In the genomic region with DNA sequence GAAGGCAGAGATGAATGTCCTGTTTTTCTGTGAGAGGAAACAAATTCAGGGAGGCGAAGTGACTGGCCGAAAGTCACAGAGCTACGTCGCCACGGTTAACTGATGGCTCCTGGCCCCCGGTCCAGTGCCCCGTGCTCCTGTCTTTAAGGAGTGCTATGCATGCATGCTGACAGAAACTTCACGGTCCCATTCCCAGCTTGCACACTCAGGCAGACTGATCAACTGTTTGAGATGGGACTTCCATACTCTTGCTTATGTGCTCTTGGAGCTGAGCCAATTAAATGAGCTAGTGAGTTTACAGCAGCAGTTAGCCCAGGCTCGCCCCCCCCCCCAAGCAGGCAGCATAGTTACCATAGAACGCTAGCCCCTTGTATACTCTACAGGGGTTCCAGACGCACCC, we compare ENCODE assay signal across 13 mouse cellular contexts. TPM values are rescaled to one million over a fixed set of nuclear protein-coding genes. Genes with fewer than 3 reads are reported as not detected.
DNase-seq lines count a peak whose midpoint lies in the region; ATAC-seq and TF ChIP-seq lines count a peak whose summit lies in the region.
"Had no signal": no experiment of that assay in that cellular context is flagged by ENCODE, and none has a peak within 500 bp of the region (broad histone marks: within the 10 kb centered on the region; RNA-seq: fewer than 3 reads in every experiment).

No protein-coding gene starts in this region.

- H3K4me1 ChIP-seq in kidney, embryonic 16.5 days (ENCODE audit: insufficient read depth, low read length), result peaks cover 70% of the 10 kb centered on the region
- peaks cover 25% of the 10 kb centered on the region for H3K4me1 ChIP-seq in embryonic facial prominence, embryonic 11.5 days (ENCODE audit: control insufficient read depth, insufficient read depth, low read length)
- H3K4me1 ChIP-seq in limb, embryonic 14.5 days (ENCODE audit: control insufficient read depth, insufficient read depth, low read length), result peaks cover 64% of the 10 kb centered on the region

- no peaks in the 10 kb centered on the region for H3K27me3 ChIP-seq in kidney, embryonic 16.5 days (ENCODE audit: insufficient read depth, low read length)
- no peaks in the 10 kb centered on the region for H3K27me3 ChIP-seq in embryonic facial prominence, embryonic 11.5 days (ENCODE audit: control insufficient read depth, insufficient read depth, low read length)
- no peaks in the 10 kb centered on the region for H3K27me3 ChIP-seq in limb, embryonic 14.5 days (ENCODE audit: control insufficient read depth, insufficient read depth, low read length)

- no peaks in the 10 kb centered on the region for H3K36me3 ChIP-seq in kidney, embryonic 16.5 days (ENCODE audit: insufficient read depth, low read length)
- H3K36me3 ChIP-seq in embryonic facial prominence, embryonic 11.5 days (replicated peaks; ENCODE audit: control insufficient read depth, insufficient read depth, low read depth, low read length), result no peaks in the 10 kb centered on the region
- H3K36me3 ChIP-seq in limb, embryonic 14.5 days (ENCODE audit: control insufficient read depth, insufficient read depth, low read length), result peaks cover 3% of the 10 kb centered on the region; the same call in 1 of the 2 replicates

- peak overlapping the region; percentile 93 for H3K27ac ChIP-seq in kidney, embryonic 16.5 days (ENCODE audit: low read length)
- H3K27ac ChIP-seq in embryonic facial prominence, embryonic 11.5 days (replicated peaks; ENCODE audit: low read depth, low read length), result peak overlapping the region; percentile 28; the same call in 1 of the 2 replicates
- peak overlapping the region; percentile 81 for H3K27ac ChIP-seq in limb, embryonic 14.5 days (replicated peaks; ENCODE audit: low read depth, low read length)

- H3K4me2 ChIP-seq in kidney, embryonic 16.5 days (replicated peaks; ENCODE audit: low read depth, low read length), result peak overlapping the region; percentile 24; the same call in 1 of the 2 replicates
- H3K4me2 ChIP-seq in embryonic facial prominence, embryonic 11.5 days (ENCODE audit: low read depth, low read length), result no peak overlapping the region
- H3K4me2 ChIP-seq in limb, embryonic 14.5 days (replicated peaks; ENCODE audit: low read depth, low read length, severe bottlenecking), result no peak overlapping the region

- H3K9ac ChIP-seq in kidney, embryonic 16.5 days (replicated peaks; ENCODE audit: low read length), result no peak overlapping the region
- H3K9ac ChIP-seq in embryonic facial prominence, embryonic 11.5 days (replicated peaks; ENCODE audit: low read length), result no peak overlapping the region
- H3K9ac ChIP-seq in limb, embryonic 14.5 days (ENCODE audit: low read depth, low read length, severe bottlenecking), result no peak overlapping the region

- DNase-seq in embryo, embryonic 10.5 days (ENCODE audit: low spot score), result peak; percentile 45
- DNase-seq in embryo, embryonic 9.5 days (ENCODE audit: extremely low spot score), result no peak
- no peak for DNase-seq in kidney, adult 8-10 months
- DNase-seq in embryonic facial prominence, embryonic 11.5 days (ENCODE audit: low spot score), result no peak
- DNase-seq in limb, embryonic 14.5 days (ENCODE audit: low spot score), result no peak
- DNase-seq in left cerebral cortex, adult 8-10 months (ENCODE audit: low spot score in 2 of 2), result no peak
- DNase-seq in urinary bladder, postnatal 36 days (ENCODE audit: low spot score in 2 of 2), result no peak

- no peaks in the 10 kb centered on the region for H3K9me3 ChIP-seq in kidney, embryonic 16.5 days (ENCODE audit: low read length)
- no peaks in the 10 kb centered on the region for H3K9me3 ChIP-seq in embryonic facial prominence, embryonic 11.5 days (replicated peaks; ENCODE audit: control insufficient read depth, low read length)
- H3K9me3 ChIP-seq in limb, embryonic 14.5 days (ENCODE audit: control insufficient read depth, low read length), result no peaks in the 10 kb centered on the region

- ATAC-seq in kidney, embryonic 16.5 days (ENCODE audit: low FRiP score, low TSS enrichment), result no peak
- no peak for ATAC-seq in embryonic facial prominence, embryonic 11.5 days (replicated peaks; ENCODE audit: insufficient number of reproducible peaks, low FRiP score, low TSS enrichment, low read depth)
- ATAC-seq in limb, embryonic 14.5 days (ENCODE audit: low FRiP score, low read depth), result no peak

- no peak overlapping the region for H3K4me3 ChIP-seq in kidney, embryonic 16.5 days (ENCODE audit: low read length)
- no peak overlapping the region for H3K4me3 ChIP-seq in embryonic facial prominence, embryonic 11.5 days (ENCODE audit: low read depth, low read length)
- no peak overlapping the region for H3K4me3 ChIP-seq in limb, embryonic 14.5 days (replicated peaks; ENCODE audit: low read length)
- H3K4me3 ChIP-seq: erythroblast, embryonic 14.5 days had no signal

- TF ChIP-seq POLR2A in limb, embryonic 14.5 days (IDR thresholded peaks at IDR 0.05; ENCODE audit: borderline replicate concordance, extremely low read depth, insufficient read depth, insufficient read length), result no peak

- 18% methylated on average over 11 of the region's 11 CpGs for WGBS in kidney, embryonic 16.5 days
- 45% methylated on average over 11 of the region's 11 CpGs for WGBS in embryonic facial prominence, embryonic 11.5 days
- WGBS in limb, embryonic 14.5 days, result 33% methylated on average over 11 of the region's 11 CpGs

RNA-seq across cellular contexts. Expression of a gene that starts 19.5 kb away (rescaled TPM):
- polyA plus RNA-seq in kidney, embryonic 16.5 days (2015; fragmentation: Nextera tagmentation; extraction: Ambion mirVana), result 39.6 and 41.7 TPM in 2 replicates
- 14.4 and 17.6 TPM in 2 replicates for polyA plus RNA-seq in embryonic facial prominence, embryonic 11.5 days (2014; fragmentation: Nextera tagmentation; extraction: Ambion mirVana)
- polyA plus RNA-seq in limb, embryonic 14.5 days (2012; rRNA removed), result 97.4 and 126 TPM in 2 replicates
- polyA plus RNA-seq in limb, embryonic 14.5 days (2014; fragmentation: Nextera tagmentation; extraction: Ambion mirVana), result 65.6 and 68.4 TPM in 2 replicates
- total RNA-seq in left cerebral cortex, adult 8-10 months (2022), result 1 to 10 TPM; 4.1 to 6.4 (median 6.0) TPM
- total RNA-seq: hematopoietic stem cell, adult 5-6 weeks; monocyte, adult 5-6 weeks had no signal

RNA-seq across cellular contexts. Expression of a gene that starts 35.0 kb away (rescaled TPM):
- not detected in 2 replicates for polyA plus RNA-seq in kidney, embryonic 16.5 days (2015; fragmentation: Nextera tagmentation; extraction: Ambion mirVana)
- polyA plus RNA-seq in embryonic facial prominence, embryonic 11.5 days (2014; fragmentation: Nextera tagmentation; extraction: Ambion mirVana), result not detected in 2 replicates
- polyA plus RNA-seq in limb, embryonic 14.5 days (2012; rRNA removed), result 0.23 and 0.26 TPM in 2 replicates
- 0.30 TPM in 1 of 2 replicates, not detected in the other for polyA plus RNA-seq in limb, embryonic 14.5 days (2014; fragmentation: Nextera tagmentation; extraction: Ambion mirVana)
- not detected for total RNA-seq in left cerebral cortex, adult 8-10 months (2022)
- total RNA-seq: hematopoietic stem cell, adult 5-6 weeks; left cerebral cortex, postnatal 25 days; monocyte, adult 5-6 weeks had no signal
- polyA plus RNA-seq: erythroblast, embryonic 14.5 days; spleen, adult 2 months had no signal

RNA-seq across cellular contexts. Expression of a gene that starts 57.7 kb away (rescaled TPM):
- polyA plus RNA-seq in kidney, embryonic 16.5 days (2015; fragmentation: Nextera tagmentation; extraction: Ambion mirVana), result not detected in 2 replicates
- polyA plus RNA-seq in embryonic facial prominence, embryonic 11.5 days (2014; fragmentation: Nextera tagmentation; extraction: Ambion mirVana), result not detected in 2 replicates
- polyA plus RNA-seq in limb, embryonic 14.5 days (2012; rRNA removed), result 0.29 and 0.55 TPM in 2 replicates
- 0.28 TPM in 1 of 2 replicates, not detected in the other for polyA plus RNA-seq in limb, embryonic 14.5 days (2014; fragmentation: Nextera tagmentation; extraction: Ambion mirVana)
- not detected for total RNA-seq in left cerebral cortex, adult 8-10 months (2022)
- total RNA-seq: hematopoietic stem cell, adult 5-6 weeks; left cerebral cortex, postnatal 25 days; monocyte, adult 5-6 weeks had no signal
- polyA plus RNA-seq: erythroblast, embryonic 14.5 days had no signal

Comparison
In these comparisons a context has a peak if more than half of its experiments do, and no peak if none do; other contexts are left out.
1. H3K27ac ChIP-seq: peak in every context shown above with its lines; median percentile 93 in kidney, embryonic 16.5 days; 81 in limb, embryonic 14.5 days; 28 in embryonic facial prominence, embryonic 11.5 days.